Mouse (Mus musculus) ES-E14 (cell line): ENCODE results near the gene Ccdc8. TPM values are rescaled to one million over a fixed set of nuclear protein-coding genes. Genes with fewer than 3 reads are reported as not detected.
A peak's percentile ranks its signal among the peaks of the same experiment; 100 is the strongest.

ENCODE experiments used
- DNase-seq: peaks from one replicate; pipeline ENCODE4 v3.0.0-alpha.2; 2013; ENCODE audit warnings: low read depth, low spot score
- H3K27ac ChIP-seq: 2 replicates; pipeline ENCODE4 v1.5.1; 2012; ENCODE audit warnings: low read depth, mild to moderate bottlenecking, low read length, moderate library complexity, mixed read lengths; ENCODE audit not compliant: poor library complexity, insufficient read depth, severe bottlenecking
- H3K36me3 ChIP-seq: 2 replicates; pipeline ENCODE4 v1.6.1; 2012; ENCODE audit warnings: mild to moderate bottlenecking, low read length, moderate library complexity, mixed read lengths; ENCODE audit not compliant: control insufficient read depth, poor library complexity, insufficient read depth, severe bottlenecking
- H3K4me1 ChIP-seq, 2 experiments: fragments of 150-350 bp in 1 of 2; sonication (generic) in 1 of 2; 2 replicates each; pipeline ENCODE4 v1.6.1; 2012; ENCODE audit warnings: low read length in 2 of 2, mild to moderate bottlenecking in 1 of 2, mixed read lengths in 1 of 2; ENCODE audit not compliant: control insufficient read depth in 2 of 2, insufficient read depth in 2 of 2, poor library complexity in 1 of 2
- H3K4me3 ChIP-seq, 2 experiments: fragments of 150-350 bp in 1 of 2; sonication (generic) in 1 of 2; 2 replicates each; pipeline ENCODE4 v1.5.1; 2012; ENCODE audit warnings: low read length in 2 of 2, low read depth in 1 of 2, mild to moderate bottlenecking in 1 of 2, mixed read lengths in 1 of 2; ENCODE audit not compliant: insufficient read depth in 1 of 2, poor library complexity in 1 of 2, severe bottlenecking in 1 of 2
- H3K9ac ChIP-seq: 2 replicates; pipeline ENCODE4 v1.6.1; 2012; ENCODE audit warnings: low read depth, mild to moderate bottlenecking, low read length, mixed read lengths; ENCODE audit not compliant: poor library complexity, insufficient read depth, severe bottlenecking
- H3K9me3 ChIP-seq: fragments of 150-350 bp; sonication (generic); 2 replicates; pipeline ENCODE4 v1.6.1; 2012; ENCODE audit warnings: low read depth, mild to moderate bottlenecking, low read length; ENCODE audit not compliant: control insufficient read depth, insufficient read depth
- CHD2 ChIP-seq: IDR thresholded peaks from 2 replicates; pipeline ENCODE4 v1.6.1; 2014; ENCODE audit warnings: mild to moderate bottlenecking, low read depth, low read length, inconsistent platforms
- HCFC1 ChIP-seq: IDR thresholded peaks from 2 replicates; pipeline ENCODE4 v1.6.1; 2012; ENCODE audit warnings: low read length, inconsistent platforms, borderline replicate concordance; ENCODE audit not compliant: insufficient read depth
- MAFK ChIP-seq: IDR thresholded peaks from 2 replicates; pipeline ENCODE4 v1.6.1; 2014; ENCODE audit warnings: mild to moderate bottlenecking, low read depth, low read length, inconsistent platforms; ENCODE audit not compliant: insufficient read depth
- ZC3H11A ChIP-seq: IDR thresholded peaks from 2 replicates; pipeline ENCODE4 v1.6.1; 2012; ENCODE audit warnings: low read depth, mild to moderate bottlenecking, inconsistent platforms, low read length, borderline replicate concordance
- ZNF384 ChIP-seq: IDR thresholded peaks from 2 replicates; pipeline ENCODE4 v1.6.1; 2012; ENCODE audit warnings: low read depth, low read length, inconsistent platforms
- in situ Hi-C, 2 experiments: fragments of 600-800 bp; cut with MboI; formaldehyde crosslinking; loops; one replicate each; pipeline ENCODE4 v1.15.1; 2025; ENCODE audit warnings: low sequenced_read_pairs in 2 of 2, inconsistent platforms in 1 of 2; ENCODE audit not compliant: unreplicated experiment in 2 of 2
- total RNA-seq: library from RNA; depleted of rRNA; stranded (reverse); fragments of 300-350 nt; gene quantifications from 2 replicates; pipeline ENCODE4 v1.2.3, GENCODE M21; 2012

Ccdc8 gene
- total RNA-seq, 1 experiment: 4.1 TPM

DNA sequence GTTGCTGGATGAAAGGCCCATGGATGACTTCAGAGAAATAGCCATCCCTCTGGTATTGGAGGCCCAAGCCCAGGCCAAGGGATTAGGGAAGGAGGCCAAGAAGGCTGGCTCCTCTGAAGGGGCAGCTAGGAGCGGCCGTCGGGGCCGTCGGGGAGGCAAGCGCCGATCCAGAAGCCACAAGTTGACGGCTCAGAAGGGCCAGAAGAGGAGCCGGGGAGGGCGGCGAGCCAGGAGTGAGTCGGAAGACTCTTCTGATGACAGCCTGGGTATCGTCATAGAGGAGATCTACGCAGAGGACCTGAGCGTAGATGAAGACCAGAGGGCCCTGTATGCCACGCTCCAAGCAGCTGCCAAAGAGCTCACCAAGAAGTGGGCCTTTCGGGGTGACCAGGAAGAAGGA, 47.1 kb upstream of the Ccdc8 start:
- Histone ChIP-seq H3K9ac (no peak overlapping the region), H3K36me3 (no peaks in the 10 kb centered on the region), H3K4me3 (peak overlapping the region; percentile 70 to 76; a peak in 3 of 4 replicates), H3K4me1 (peaks cover under 1 to 7% of the 10 kb centered on the region in 2 experiments; a peak in 3 of 4 replicates), H3K9me3 (no peaks in the 10 kb centered on the region), H3K27ac (no peak overlapping the region)
- in situ Hi-C loops: no loop called here
- TF ChIP-seq CHD2: no peak
- TF ChIP-seq MAFK: no peak
- TF ChIP-seq ZC3H11A: no peak
- TF ChIP-seq HCFC1: no peak
- TF ChIP-seq ZNF384: no peak
- no peak for DNase-seq

DNA sequence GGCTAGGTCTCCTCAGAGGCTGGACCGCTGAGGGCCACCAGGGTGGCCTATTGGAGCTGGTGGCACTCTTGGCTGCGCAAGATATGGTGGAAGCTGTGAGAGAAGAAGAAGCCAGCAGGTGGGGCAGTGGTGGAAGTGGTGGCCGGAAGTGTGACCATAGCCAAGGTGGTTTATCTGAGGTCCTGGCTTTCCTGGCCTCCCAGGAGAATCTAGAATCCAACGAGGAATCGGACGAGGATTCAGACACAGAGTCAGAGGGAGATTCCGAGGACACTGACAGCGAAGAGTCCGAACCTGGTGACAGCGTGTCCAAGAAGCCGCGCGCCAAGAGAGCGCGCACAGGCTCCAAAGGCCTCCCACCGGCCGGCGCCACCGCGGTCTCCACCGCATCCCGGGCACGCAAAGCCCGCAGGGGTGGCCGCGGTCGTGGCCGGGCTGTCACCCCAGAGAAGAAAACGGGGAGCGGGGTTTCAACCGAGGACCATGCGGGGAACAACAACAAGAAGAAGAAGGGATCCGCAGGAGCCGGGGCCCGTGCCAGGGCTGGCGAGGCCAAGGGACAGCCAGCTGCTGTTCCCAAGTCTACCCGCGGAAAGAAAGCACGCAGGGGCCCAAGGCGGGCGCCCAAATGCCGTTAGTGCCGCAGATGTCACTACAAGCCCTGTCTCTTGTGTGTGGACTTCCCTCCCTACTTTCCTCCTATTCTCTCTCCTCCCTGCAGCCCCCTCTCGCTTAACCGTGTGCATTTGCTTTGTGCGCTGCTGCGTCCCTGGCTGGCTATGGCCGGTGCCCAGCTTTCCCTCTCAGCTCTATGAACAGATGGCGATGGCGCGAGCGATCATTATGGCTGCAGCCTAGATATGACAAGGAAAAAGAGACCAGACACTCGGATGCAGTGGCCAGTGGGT, 45.8 kb upstream of the Ccdc8 start:
- H3K4me1 ChIP-seq: peaks cover 3 to 9% of the 10 kb centered on the region in 2 experiments; a peak in 3 of 4 replicates
- H3K4me3 ChIP-seq: peak overlapping the region; percentile 43 to 52
- DNase-seq: no peak
- H3K9ac ChIP-seq: peak overlapping the region; percentile 10; the same call in 1 of the 2 replicates
- TF ChIP-seq CHD2 (no peak), ZNF384 (no peak), ZC3H11A (no peak), MAFK (no peak), HCFC1 (no peak)
- no peaks in the 10 kb centered on the region for H3K9me3 ChIP-seq
- H3K36me3 ChIP-seq: no peaks in the 10 kb centered on the region
- H3K27ac ChIP-seq: no peak overlapping the region
- in situ Hi-C loops: no loop called here

DNA sequence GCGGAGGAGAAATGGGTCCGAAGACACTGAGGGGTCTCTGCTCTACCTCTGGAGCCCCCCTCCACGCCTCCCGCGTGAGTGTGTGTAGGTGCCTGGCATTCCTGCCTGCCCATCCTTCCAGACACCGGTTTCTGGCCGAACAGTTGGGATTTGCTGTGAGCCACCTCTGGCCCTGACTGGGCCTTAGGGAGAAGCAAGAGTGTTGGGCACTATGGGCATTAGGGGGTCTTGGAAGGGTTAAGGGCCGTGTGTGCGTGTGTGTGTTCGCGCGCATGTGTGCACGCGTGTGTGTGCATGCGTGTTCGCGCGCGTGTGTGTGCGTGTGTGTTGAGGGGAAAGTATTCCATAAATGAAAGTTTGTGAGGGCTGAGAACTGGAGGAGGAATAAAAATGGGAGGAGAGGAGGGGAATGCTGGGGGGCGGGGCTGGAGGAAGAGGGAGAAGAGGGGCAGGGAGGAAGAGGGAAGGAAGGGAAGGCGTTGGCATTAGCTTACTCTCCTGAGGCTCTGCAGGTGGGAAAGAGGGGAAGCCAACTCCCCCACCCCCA, 45.1 kb upstream of the Ccdc8 start:
- Histone ChIP-seq H3K9ac (no peak overlapping the region), H3K27ac (no peak overlapping the region), H3K4me1 (peaks cover 3 to 9% of the 10 kb centered on the region in 2 experiments; a peak in 3 of 4 replicates), H3K36me3 (no peaks in the 10 kb centered on the region), H3K9me3 (no peaks in the 10 kb centered on the region), H3K4me3 (peak overlapping the region in 1 of 2 experiments; percentile 52; a peak in 1 of 4 replicates)
- in situ Hi-C loops: no loop called here
- TF ChIP-seq ZC3H11A: no peak
- no peak for TF ChIP-seq CHD2
- TF ChIP-seq HCFC1: no peak
- TF ChIP-seq MAFK: no peak
- no peak for TF ChIP-seq ZNF384
- DNase-seq: no peak

DNA sequence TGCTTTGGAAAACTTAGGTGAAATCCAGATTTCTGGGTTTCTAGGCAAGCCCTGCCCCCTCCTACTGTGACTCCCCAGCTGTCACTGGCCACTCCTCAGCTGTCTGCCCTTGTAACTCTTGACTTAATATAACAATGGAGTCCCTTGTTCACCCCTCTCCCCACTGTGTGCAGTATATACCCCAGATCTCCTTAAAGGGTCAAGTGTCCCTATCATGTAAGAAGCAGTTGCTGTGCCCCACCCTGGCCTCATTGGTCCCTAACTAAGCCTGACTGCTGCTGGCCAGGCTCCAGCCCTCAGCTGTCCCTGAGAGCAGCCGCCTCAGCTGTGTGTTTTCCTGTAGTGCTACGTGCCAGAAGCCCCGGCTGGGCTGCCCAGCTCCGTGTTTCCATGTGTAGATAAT, 44.5 kb upstream of the Ccdc8 start:
- no peak overlapping the region for H3K27ac ChIP-seq
- no peaks in the 10 kb centered on the region for H3K9me3 ChIP-seq
- H3K4me1 ChIP-seq: peaks cover 3 to 9% of the 10 kb centered on the region in 2 experiments; a peak in 3 of 4 replicates
- TF ChIP-seq ZNF384 (no peak), HCFC1 (no peak), MAFK (no peak), ZC3H11A (no peak), CHD2 (no peak)
- no peaks in the 10 kb centered on the region for H3K36me3 ChIP-seq
- no peak overlapping the region for H3K4me3 ChIP-seq
- in situ Hi-C loops: no loop called here
- no peak overlapping the region for H3K9ac ChIP-seq
- no peak for DNase-seq
